Mouse (Mus musculus) stomach, postnatal 0 days (tissue): ENCODE results near the gene Ndufs8. TPM values are rescaled to one million over a fixed set of nuclear protein-coding genes. Genes with fewer than 3 reads are reported as not detected.
A peak's percentile ranks its signal among the peaks of the same experiment; 100 is the strongest.

Experiments used
- ATAC-seq: fragments of 200-750 bp; cut with Nextera tagmentation; 2 replicates; pipeline ENCODE4 v1.8.0; 2017; ENCODE audit not compliant: low FRiP score, low TSS enrichment
- DNase-seq: peaks from one replicate; pipeline ENCODE4 v3.0.0-alpha.2; 2016; ENCODE audit warnings: low spot score
- H3K27ac ChIP-seq: fragments of 300-500 bp; sonication (generic); replicated peaks from 2 replicates; pipeline ENCODE4 v1.5.1; 2014; ENCODE audit warnings: mild to moderate bottlenecking, control low read depth
- H3K27me3 ChIP-seq: fragments of 300-500 bp; sonication (generic); 2 replicates; pipeline ENCODE4 v1.6.1; 2014; ENCODE audit warnings: low read length; ENCODE audit not compliant: control insufficient read depth, insufficient read depth
- H3K36me3 ChIP-seq: fragments of 300-500 bp; sonication (generic); 2 replicates; pipeline ENCODE4 v1.6.1; 2014; ENCODE audit warnings: low read length, mixed read lengths; ENCODE audit not compliant: control insufficient read depth, insufficient read depth
- H3K4me1 ChIP-seq: fragments of 300-500 bp; sonication (generic); replicated peaks from 2 replicates; pipeline ENCODE4 v1.6.1; 2014; ENCODE audit warnings: antibody characterized with exemption; ENCODE audit not compliant: control insufficient read depth, insufficient read depth
- H3K4me2 ChIP-seq: fragments of 300-500 bp; sonication (generic); replicated peaks from 2 replicates; pipeline ENCODE4 v1.6.1; 2014; ENCODE audit warnings: low read depth, mild to moderate bottlenecking, control low read depth, moderate library complexity
- H3K4me3 ChIP-seq: fragments of 300-500 bp; sonication (generic); 2 replicates; pipeline ENCODE4 v1.5.1; 2014; ENCODE audit warnings: low read depth, low read length, control low read depth
- H3K9ac ChIP-seq: fragments of 300-500 bp; sonication (generic); 2 replicates; pipeline ENCODE4 v1.6.1; 2014; ENCODE audit warnings: mild to moderate bottlenecking, low read length, control low read depth, mixed read lengths
- H3K9me3 ChIP-seq: fragments of 300-500 bp; sonication (generic); 2 replicates; pipeline ENCODE4 v1.6.1; 2016; ENCODE audit warnings: low read length; ENCODE audit not compliant: control insufficient read depth
- CTCF ChIP-seq: IDR thresholded peaks from 2 replicates; pipeline ENCODE4 v1.5.1; 2016; ENCODE audit warnings: antibody characterized with exemption, low read depth, mild to moderate bottlenecking, moderate library complexity
- EP300 ChIP-seq: optimal IDR thresholded peaks from 2 replicates; pipeline ENCODE3; 2016; ENCODE audit warnings: antibody characterized with exemption
- WGBS: fragments of 180-500 bp; shearing (Covaris S2); extraction: QIAGEN DNeasy Blood & Tissue Kit; methylation state at CpG from one replicate; pipeline ENCODE4 v1.1.7; 2014; 5-methylcytosine and 5-hydroxymethylcytosine counted together
- polyA plus RNA-seq: library from polyadenylated mRNA; unstranded; fragments of >200 nt; fragmentation: Nextera tagmentation; extraction: Ambion mirVana; gene quantifications from 2 replicates; pipeline ENCODE4 v1.2.1, GENCODE M21; 2015

The Ndufs8 gene
- polyA plus RNA-seq, 1 experiment from 2014 or later = 284 TPM

- TF ChIP-seq CTCF = no peak
- TF ChIP-seq EP300 = no peak
- Histone ChIP-seq H3K9ac (no peak overlapping the region), H3K27me3 (no peaks in the 10 kb centered on the region), H3K4me3 (no peak overlapping the region), H3K27ac (no peak overlapping the region), H3K4me2 (no peak overlapping the region), H3K9me3 (no peaks in the 10 kb centered on the region), H3K36me3 (peaks cover 9% of the 10 kb centered on the region), H3K4me1 (no peaks in the 10 kb centered on the region)
- 82% methylated on average over 5 of the region's 5 CpGs for WGBS
- ATAC-seq = no peak
- DNase-seq = no peak
These were observed 23.5 kb downstream of the Ndufs8 start for GRCm38 (mm10) chr19:3889096-3889495.

GRCm38 (mm10) chr19:3884325-3884990 is 28.1 kb downstream of the Ndufs8 start:
- H3K9ac ChIP-seq = no peak overlapping the region
- no peak for TF ChIP-seq EP300
- TF ChIP-seq CTCF = no peak
- WGBS = 49% methylated on average over 6 of the region's 6 CpGs
- DNase-seq (no peak), ATAC-seq (no peak; the same call in 1 of the 2 replicates)
- no peak overlapping the region for H3K4me3 ChIP-seq
- peaks cover 2% of the 10 kb centered on the region; the same call in 1 of the 2 replicates for H3K4me1 ChIP-seq
- no peak overlapping the region for H3K4me2 ChIP-seq
- no peak overlapping the region for H3K27ac ChIP-seq
- no peaks in the 10 kb centered on the region for H3K9me3 ChIP-seq
- H3K36me3 ChIP-seq = peaks cover 2% of the 10 kb centered on the region; the same call in 1 of the 2 replicates
- no peaks in the 10 kb centered on the region for H3K27me3 ChIP-seq

DNA sequence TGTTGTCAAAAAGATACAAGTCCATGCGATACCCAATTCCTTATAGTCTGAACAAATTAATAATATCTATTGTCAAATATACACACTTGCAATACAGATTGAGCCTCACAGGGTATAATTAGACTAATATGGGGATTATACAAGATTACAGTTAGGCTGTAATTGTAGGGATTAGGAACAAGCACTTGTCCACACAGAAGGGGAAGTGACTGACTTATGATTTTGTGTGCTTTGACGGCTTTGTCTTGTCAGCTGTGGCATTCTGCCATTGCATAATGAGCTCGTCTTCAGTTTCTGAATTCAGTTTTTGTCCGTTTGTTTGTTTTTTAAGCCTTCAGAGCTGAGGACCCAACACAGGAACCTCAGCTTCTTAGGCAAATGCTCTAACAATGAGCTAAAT is 30.4 kb downstream of the Ndufs8 start:
- Histone ChIP-seq H3K9me3 (no peaks in the 10 kb centered on the region), H3K27ac (no peak overlapping the region), H3K9ac (no peak overlapping the region), H3K4me3 (no peak overlapping the region), H3K36me3 (0 out of 2 replicates have a peak, but pooled peaks cover 2% of the 10 kb centered on the region), H3K4me1 (peaks cover 2% of the 10 kb centered on the region; the same call in 1 of the 2 replicates), H3K27me3 (no peaks in the 10 kb centered on the region), H3K4me2 (no peak overlapping the region)
- 70% methylated on average over 4 of the region's 4 CpGs for WGBS
- ATAC-seq (no peak), DNase-seq (no peak)
- TF ChIP-seq CTCF = no peak
- no peak for TF ChIP-seq EP300

- H3K4me1 ChIP-seq = peaks cover 2% of the 10 kb centered on the region; the same call in 1 of the 2 replicates
- ATAC-seq (no peak), DNase-seq (no peak)
- no peaks in the 10 kb centered on the region for H3K27me3 ChIP-seq
- 84% methylated on average over 6 of the region's 6 CpGs for WGBS
- no peak overlapping the region for H3K9ac ChIP-seq
- no peak overlapping the region for H3K4me2 ChIP-seq
- no peak overlapping the region for H3K27ac ChIP-seq
- no peaks in the 10 kb centered on the region for H3K9me3 ChIP-seq
- 0 out of 2 replicates have a peak, but pooled peaks cover 2% of the 10 kb centered on the region for H3K36me3 ChIP-seq
- TF ChIP-seq CTCF (no peak), EP300 (no peak)
- H3K4me3 ChIP-seq = no peak overlapping the region
These were observed 32.3 kb downstream of the Ndufs8 start for GRCm38 (mm10) chr19:3880054-3880848.

DNA sequence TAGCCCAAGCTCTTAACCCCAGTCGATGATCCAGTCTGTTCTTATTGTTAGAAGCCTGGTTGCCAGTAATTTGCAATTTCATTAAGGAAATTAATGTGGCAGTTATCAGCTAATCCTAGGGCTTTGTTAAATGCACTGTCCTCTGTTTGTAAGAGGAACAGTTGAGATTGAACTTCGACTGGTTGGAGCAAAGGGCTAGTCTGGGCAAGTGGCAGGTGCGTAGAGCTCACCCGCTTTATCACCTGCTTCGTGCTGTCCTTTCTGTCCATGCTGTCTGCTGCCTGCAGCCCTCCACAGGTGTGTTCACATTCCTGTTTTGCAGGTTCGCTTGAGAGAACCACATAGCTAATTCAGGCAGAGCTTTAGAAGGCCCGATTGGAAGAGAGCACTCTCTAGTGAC is 37.5 kb downstream of the Ndufs8 start:
- H3K4me1 ChIP-seq = peaks cover 3% of the 10 kb centered on the region; the same call in 1 of the 2 replicates
- DNase-seq (no peak), ATAC-seq (no peak)
- H3K4me2 ChIP-seq = no peak overlapping the region
- no peaks in the 10 kb centered on the region for H3K36me3 ChIP-seq
- TF ChIP-seq EP300 (no peak), CTCF (no peak)
- no peak overlapping the region for H3K9ac ChIP-seq
- no peaks in the 10 kb centered on the region for H3K27me3 ChIP-seq
- H3K9me3 ChIP-seq = no peaks in the 10 kb centered on the region
- H3K27ac ChIP-seq = no peak overlapping the region
- WGBS = 63% methylated on average over 7 of the region's 7 CpGs
- H3K4me3 ChIP-seq = no peak overlapping the region

DNA sequence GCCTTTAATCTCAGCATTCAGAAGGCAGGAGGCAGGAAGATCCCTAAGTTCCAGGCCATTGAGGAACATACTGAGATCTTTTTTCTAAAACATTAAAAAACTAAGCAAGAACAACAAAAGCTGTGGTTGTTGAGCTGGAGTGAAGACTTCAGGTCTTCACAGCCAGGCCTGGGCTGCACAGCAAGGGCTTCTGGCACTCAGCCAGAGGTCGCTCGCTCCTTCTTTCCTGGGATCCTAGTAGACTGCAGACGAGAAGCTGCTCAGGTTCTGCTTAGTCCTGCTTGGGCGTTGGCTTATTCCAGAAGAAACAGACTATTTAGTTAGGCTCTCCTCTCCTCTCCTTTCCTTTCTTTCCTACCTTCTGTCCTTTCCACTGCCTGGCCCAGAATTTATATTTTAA is 40.2 kb downstream of the Ndufs8 start:
- H3K4me3 ChIP-seq = no peak overlapping the region
- H3K4me2 ChIP-seq = no peak overlapping the region
- peak; percentile 56 for DNase-seq
- TF ChIP-seq EP300 (no peak), CTCF (no peak)
- no peaks in the 10 kb centered on the region for H3K27me3 ChIP-seq
- no peaks in the 10 kb centered on the region for H3K36me3 ChIP-seq
- ATAC-seq = no peak
- WGBS = 35% methylated on average over 4 of the region's 4 CpGs
- no peaks in the 10 kb centered on the region for H3K9me3 ChIP-seq
- no peak overlapping the region for H3K9ac ChIP-seq
- peaks cover 3% of the 10 kb centered on the region; the same call in 1 of the 2 replicates for H3K4me1 ChIP-seq
- no peak overlapping the region for H3K27ac ChIP-seq
